Mouse (Mus musculus) hindbrain, embryonic 14.5 days (tissue): ENCODE measurements at regions not wholly inside any gene's neighbourhood (a gene's known extent, or its start where the extent isn't known, plus 50 kb on each side); places are given as distances from the start of the nearest gene placed in this dataset.

Experiments
- ATAC-seq: fragments of 200-750 bp; cut with Nextera tagmentation; 2 replicates; pipeline ENCODE4 v1.8.0; 2017; ENCODE audit warnings: moderate number of reproducible peaks, mild to moderate bottlenecking, moderate TSS enrichment, moderate library complexity; ENCODE audit not compliant: low FRiP score
- DNase-seq: peaks from one replicate; pipeline ENCODE4 v3.0.0-alpha.2; 2015; ENCODE audit warnings: low spot score
- H3K27ac ChIP-seq: fragments of 300-500 bp; sonication (generic); 2 replicates; pipeline ENCODE4 v1.5.1; 2014; ENCODE audit warnings: mild to moderate bottlenecking, moderate library complexity
- H3K27me3 ChIP-seq: fragments of 300-500 bp; sonication (generic); 2 replicates; pipeline ENCODE4 v1.6.1; 2014; ENCODE audit warnings: mild to moderate bottlenecking, low read length, mixed read lengths; ENCODE audit not compliant: control insufficient read depth, insufficient read depth
- H3K36me3 ChIP-seq: fragments of 300-500 bp; sonication (generic); replicated peaks from 2 replicates; pipeline ENCODE4 v1.6.1; 2014; ENCODE audit not compliant: control insufficient read depth, insufficient read depth
- H3K4me1 ChIP-seq: fragments of 300-500 bp; sonication (generic); replicated peaks from 2 replicates; pipeline ENCODE4 v1.6.1; 2014; ENCODE audit warnings: antibody characterized with exemption, low read length, mixed read lengths; ENCODE audit not compliant: control insufficient read depth, insufficient read depth
- H3K4me2 ChIP-seq: fragments of 300-500 bp; sonication (generic); replicated peaks from 2 replicates; pipeline ENCODE4 v1.6.1; 2014; ENCODE audit warnings: mild to moderate bottlenecking, moderate library complexity
- H3K4me3 ChIP-seq: fragments of 300-500 bp; sonication (generic); replicated peaks from 2 replicates; pipeline ENCODE4 v1.5.1; 2014; ENCODE audit warnings: mild to moderate bottlenecking, low read length
- H3K9ac ChIP-seq: fragments of 300-500 bp; sonication (generic); 2 replicates; pipeline ENCODE4 v1.6.1; 2014
- H3K9me3 ChIP-seq: fragments of 300-500 bp; sonication (generic); 2 replicates; pipeline ENCODE4 v1.6.1; 2016; ENCODE audit warnings: low read length; ENCODE audit not compliant: control insufficient read depth
- WGBS: fragments of 180-500 bp; shearing (Covaris S2); extraction: QIAGEN DNeasy Blood & Tissue Kit; methylation state at CpG from one replicate; pipeline ENCODE4 v1.1.7; 2014; 5-methylcytosine and 5-hydroxymethylcytosine counted together

- Histone ChIP-seq H3K9ac (no peak overlapping the region), H3K27ac (no peak overlapping the region), H3K27me3 (no peaks in the 10 kb centered on the region), H3K4me1 (0 out of 2 replicates have a peak, but pooled peaks cover 3% of the 10 kb centered on the region), H3K36me3 (no peaks in the 10 kb centered on the region), H3K4me3 (no peak overlapping the region), H3K4me2 (no peak overlapping the region), H3K9me3 (no peaks in the 10 kb centered on the region)
- DNase-seq (no peak), ATAC-seq (no peak)
- 76% methylated on average over 1 of the region's 1 CpGs for WGBS
Measured at GRCm38 (mm10) chr7:72593259-72593658, 286.9 kb upstream of the Mctp2 start.

- Histone ChIP-seq H3K4me2 (no peak overlapping the region), H3K4me3 (no peak overlapping the region), H3K4me1 (0 out of 2 replicates have a peak, but pooled peaks cover 3% of the 10 kb centered on the region), H3K9me3 (no peaks in the 10 kb centered on the region), H3K36me3 (no peaks in the 10 kb centered on the region), H3K27me3 (no peaks in the 10 kb centered on the region), H3K9ac (no peak overlapping the region), H3K27ac (no peak overlapping the region)
- 96% methylated on average over 1 of the region's 1 CpGs for WGBS
- ATAC-seq (no peak), DNase-seq (no peak)
Measured at GRCm38 (mm10) chr7:72594741-72595140, 288.3 kb upstream of the Mctp2 start.

GRCm38 (mm10) chr7:72596985-72597384 is 290.6 kb upstream of the Mctp2 start:
- Histone ChIP-seq H3K36me3 (no peaks in the 10 kb centered on the region), H3K27me3 (no peaks in the 10 kb centered on the region), H3K4me2 (no peak overlapping the region), H3K9ac (no peak overlapping the region), H3K4me3 (no peak overlapping the region), H3K4me1 (peaks cover 5% of the 10 kb centered on the region; the same call in 1 of the 2 replicates), H3K27ac (no peak overlapping the region), H3K9me3 (no peaks in the 10 kb centered on the region)
- DNase-seq (no peak), ATAC-seq (no peak)

- H3K36me3 ChIP-seq = no peaks in the 10 kb centered on the region
Measured at GRCm38 (mm10) chr7:72601933-72602332, 295.5 kb upstream of the Mctp2 start.

GRCm38 (mm10) chr7:72609791-72610190 is 303.4 kb upstream of the Mctp2 start:
- no peak for DNase-seq
- H3K27me3 ChIP-seq = no peaks in the 10 kb centered on the region
- H3K9ac ChIP-seq = no peak overlapping the region
- no peaks in the 10 kb centered on the region for H3K9me3 ChIP-seq
- no peak overlapping the region for H3K4me3 ChIP-seq
- H3K27ac ChIP-seq = no peak overlapping the region
- no peak overlapping the region for H3K4me2 ChIP-seq
- H3K4me1 ChIP-seq = no peaks in the 10 kb centered on the region
- no peak for ATAC-seq
- no peaks in the 10 kb centered on the region for H3K36me3 ChIP-seq
- 89% methylated on average over 3 of the region's 3 CpGs for WGBS

More at GRCm38 (mm10) chr7:72601933-72602332, 295.5 kb upstream of the Mctp2 start:
- H3K9ac ChIP-seq = no peak overlapping the region
- DNase-seq = peak; percentile 66
- no peaks in the 10 kb centered on the region for H3K9me3 ChIP-seq
- no peaks in the 10 kb centered on the region for H3K27me3 ChIP-seq
- peak overlapping the region; percentile 57; the same call in 1 of the 2 replicates for H3K27ac ChIP-seq
- H3K4me3 ChIP-seq = no peak overlapping the region
- peak; percentile 88 for ATAC-seq
- peaks cover 4% of the 10 kb centered on the region; the same call in 1 of the 2 replicates for H3K4me1 ChIP-seq
- H3K4me2 ChIP-seq = no peak overlapping the region
- 36% methylated on average over 8 of the region's 8 CpGs for WGBS

- Histone ChIP-seq H3K27me3 (no peaks in the 10 kb centered on the region), H3K36me3 (no peaks in the 10 kb centered on the region), H3K4me1 (no peaks in the 10 kb centered on the region), H3K4me3 (no peak overlapping the region), H3K9me3 (no peaks in the 10 kb centered on the region), H3K9ac (no peak overlapping the region), H3K27ac (no peak overlapping the region), H3K4me2 (no peak overlapping the region)
- WGBS = 84% methylated on average over 4 of the region's 4 CpGs
- ATAC-seq (no peak), DNase-seq (no peak)
Measured at GRCm38 (mm10) chr7:72615232-72615631, 308.8 kb upstream of the Mctp2 start.

GRCm38 (mm10) chr7:72627369-72627768 is 321.0 kb upstream of the Mctp2 start:
- Histone ChIP-seq H3K27me3 (no peaks in the 10 kb centered on the region), H3K9me3 (no peaks in the 10 kb centered on the region), H3K4me3 (no peak overlapping the region), H3K4me2 (no peak overlapping the region), H3K27ac (no peak overlapping the region), H3K9ac (no peak overlapping the region), H3K36me3 (no peaks in the 10 kb centered on the region), H3K4me1 (peaks cover 4% of the 10 kb centered on the region; the same call in 1 of the 2 replicates)
- 25% methylated on average over 4 of the region's 4 CpGs for WGBS
- DNase-seq (no peak), ATAC-seq (no peak)

GRCm38 (mm10) chr7:72639566-72639965 is 333.2 kb upstream of the Mctp2 start:
- Histone ChIP-seq H3K4me3 (no peak overlapping the region), H3K4me2 (no peak overlapping the region), H3K36me3 (no peaks in the 10 kb centered on the region), H3K27ac (no peak overlapping the region), H3K4me1 (no peaks in the 10 kb centered on the region), H3K9ac (no peak overlapping the region), H3K9me3 (no peaks in the 10 kb centered on the region), H3K27me3 (no peaks in the 10 kb centered on the region)
- WGBS = 87% methylated on average over 2 of the region's 2 CpGs
- ATAC-seq (no peak), DNase-seq (no peak)

- H3K27ac ChIP-seq = no peak overlapping the region
- H3K4me3 ChIP-seq = no peak overlapping the region
- ATAC-seq (no peak), DNase-seq (peak; percentile 48)
- 38% methylated on average over 6 of the region's 6 CpGs for WGBS
- no peaks in the 10 kb centered on the region for H3K4me1 ChIP-seq
- H3K9ac ChIP-seq = no peak overlapping the region
- no peaks in the 10 kb centered on the region for H3K9me3 ChIP-seq
- H3K27me3 ChIP-seq = no peaks in the 10 kb centered on the region
- no peak overlapping the region for H3K4me2 ChIP-seq
- H3K36me3 ChIP-seq = no peaks in the 10 kb centered on the region
Measured at GRCm38 (mm10) chr7:72675018-72675417, 368.6 kb upstream of the Mctp2 start.

- H3K27me3 ChIP-seq = no peaks in the 10 kb centered on the region
- H3K9me3 ChIP-seq = no peaks in the 10 kb centered on the region
- ATAC-seq (no peak), DNase-seq (no peak)
- no peak overlapping the region for H3K27ac ChIP-seq
- no peak overlapping the region for H3K4me3 ChIP-seq
- no peaks in the 10 kb centered on the region for H3K4me1 ChIP-seq
- no peaks in the 10 kb centered on the region for H3K36me3 ChIP-seq
- no peak overlapping the region for H3K9ac ChIP-seq
- 46% methylated on average over 2 of the region's 2 CpGs for WGBS
- no peak overlapping the region for H3K4me2 ChIP-seq
Measured at GRCm38 (mm10) chr7:72685803-72686202, 379.4 kb upstream of the Mctp2 start.
